Mouse (Mus musculus) embryonic facial prominence, embryonic 15.5 days (tissue): Measurements from ENCODE around the gene Prpf19. TPM values are rescaled to one million over a fixed set of nuclear protein-coding genes. Genes with fewer than 3 reads are reported as not detected.
A peak's percentile ranks its signal among the peaks of the same experiment; 100 is the strongest.

Experiments used
- ATAC-seq: fragments of 200-750 bp; cut with Nextera tagmentation; 2 replicates; pipeline ENCODE4 v1.8.0; 2017; ENCODE audit warnings: low read depth, moderate TSS enrichment; ENCODE audit not compliant: insufficient number of reproducible peaks, low FRiP score, low TSS enrichment
- H3K27ac ChIP-seq: fragments of 300-500 bp; sonication (generic); replicated peaks from 2 replicates; pipeline ENCODE4 v1.5.1; 2015; ENCODE audit warnings: mild to moderate bottlenecking, inconsistent platforms
- H3K27me3 ChIP-seq: fragments of 300-500 bp; sonication (generic); 2 replicates; pipeline ENCODE4 v1.6.1; 2015; ENCODE audit warnings: inconsistent platforms
- H3K36me3 ChIP-seq: fragments of 300-500 bp; sonication (generic); 2 replicates; pipeline ENCODE4 v1.6.1; 2015; ENCODE audit warnings: mild to moderate bottlenecking, inconsistent platforms
- H3K4me1 ChIP-seq: fragments of 300-500 bp; sonication (generic); 2 replicates; pipeline ENCODE4 v1.6.1; 2015; ENCODE audit warnings: inconsistent platforms
- H3K4me2 ChIP-seq: fragments of 300-500 bp; sonication (generic); replicated peaks from 2 replicates; pipeline ENCODE4 v1.6.1; 2015; ENCODE audit warnings: mild to moderate bottlenecking, inconsistent platforms
- H3K4me3 ChIP-seq: fragments of 300-500 bp; sonication (generic); replicated peaks from 2 replicates; pipeline ENCODE4 v1.5.1; 2015; ENCODE audit warnings: mild to moderate bottlenecking, inconsistent platforms
- H3K9ac ChIP-seq: fragments of 300-500 bp; sonication (generic); 2 replicates; pipeline ENCODE4 v1.6.1; 2015; ENCODE audit warnings: inconsistent platforms
- H3K9me3 ChIP-seq: fragments of 300-500 bp; sonication (generic); replicated peaks from 2 replicates; pipeline ENCODE4 v1.6.1; 2016; ENCODE audit warnings: inconsistent platforms
- WGBS: fragments of 180-500 bp; shearing (Covaris S2); methylation state at CpG from one replicate; pipeline ENCODE4 v1.1.7; 2015; 5-methylcytosine and 5-hydroxymethylcytosine counted together
- polyA plus RNA-seq: library from polyadenylated mRNA; unstranded; fragments of >200 nt; fragmentation: Nextera tagmentation; extraction: Ambion mirVana; gene quantifications from 2 replicates; pipeline ENCODE4 v1.2.1, GENCODE M21; 2015

Gene Prpf19
- polyA plus RNA-seq, 1 experiment from 2014 or later = 45.2 TPM

DNA sequence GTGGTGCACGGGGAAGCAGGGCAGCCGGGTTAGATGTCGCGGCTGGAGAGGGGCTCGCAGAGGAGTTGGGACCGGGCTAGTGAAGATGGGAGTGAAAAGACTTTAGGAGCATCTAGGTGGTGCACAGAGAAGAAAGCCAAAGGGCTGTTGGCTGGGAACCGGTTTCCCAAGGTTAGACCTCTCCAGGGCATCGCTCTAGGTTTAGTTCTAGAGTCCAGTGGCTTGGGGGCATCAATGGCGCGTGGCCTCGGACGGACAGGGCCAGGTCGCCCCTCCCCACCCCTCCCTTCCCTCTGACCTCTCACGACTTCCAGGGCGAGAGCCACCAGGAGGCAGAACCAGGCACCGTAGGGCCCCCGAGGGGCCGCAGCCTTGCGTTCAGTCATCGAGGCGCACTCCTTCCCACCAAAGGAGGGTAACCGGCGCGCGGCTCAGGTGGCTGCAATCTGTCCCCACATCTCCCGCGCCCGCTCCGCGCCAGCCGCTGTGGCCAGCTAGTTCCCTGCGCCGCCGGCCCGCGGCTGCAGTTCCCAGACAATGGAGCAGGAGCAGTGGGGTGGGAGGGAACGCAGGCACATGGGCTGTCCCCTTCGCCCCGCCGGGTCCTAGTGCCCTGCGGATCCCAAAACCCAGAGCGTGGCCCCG, 25.7 kb upstream of the Prpf19 start:
- under 1% methylated on average over 42 of the region's 43 CpGs for WGBS
- peak overlapping the region; percentile 79 for H3K4me2 ChIP-seq
- peak overlapping the region; percentile 75 for H3K4me3 ChIP-seq
- peak overlapping the region; percentile 91 for H3K27ac ChIP-seq
- peak overlapping the region; percentile 74 for H3K9ac ChIP-seq
- H3K9me3 ChIP-seq = no peaks in the 10 kb centered on the region
- no peaks in the 10 kb centered on the region for H3K27me3 ChIP-seq
- ATAC-seq = peak; percentile 92
- H3K36me3 ChIP-seq = peaks cover 61% of the 10 kb centered on the region
- peaks cover 34% of the 10 kb centered on the region for H3K4me1 ChIP-seq

DNA sequence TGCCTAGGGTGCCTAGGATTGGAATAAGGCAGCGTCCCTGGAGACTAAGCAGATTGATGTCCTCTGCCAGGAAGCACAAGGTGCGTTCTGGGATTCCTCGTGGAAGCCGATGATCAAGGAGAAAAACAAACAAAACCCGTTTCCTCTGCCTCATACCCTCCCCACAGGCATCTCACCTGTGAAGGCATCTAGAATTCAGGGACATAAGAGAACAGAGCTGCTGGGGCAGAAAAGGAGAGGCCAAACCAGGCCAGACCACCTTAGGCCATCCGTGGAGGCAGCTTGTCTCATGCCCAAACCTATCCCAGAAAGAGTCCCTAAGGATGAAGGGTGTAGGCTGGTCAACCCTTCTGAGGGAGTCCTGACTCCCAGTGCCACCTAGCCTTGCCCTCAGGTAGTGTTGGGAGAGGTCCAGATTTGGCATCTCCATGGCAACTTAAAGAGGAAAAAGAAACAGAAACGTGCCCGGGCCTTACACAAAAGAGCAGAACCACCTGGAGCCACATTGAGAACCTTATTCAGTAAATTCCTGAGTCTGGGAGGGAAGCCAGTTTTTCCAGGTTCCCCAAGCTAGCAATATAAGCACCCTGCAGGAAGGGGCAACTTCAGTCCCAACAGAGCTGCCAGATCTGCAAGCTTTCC, 25.0 kb upstream of the Prpf19 start, which contains the start of gene Tmem132a:
TSS of gene Tmem132a (minus strand) at position 55 of the 642 bp plus-strand sequence.
- Histone ChIP-seq H3K9ac (peak within 1 kb of the TSS; percentile 74), H3K27me3 (no peaks in the 10 kb centered on the region), H3K36me3 (peaks cover 56% of the 10 kb centered on the region), H3K4me3 (peak within 1 kb of the TSS; percentile 75), H3K4me1 (peaks cover 34% of the 10 kb centered on the region), H3K9me3 (no peaks in the 10 kb centered on the region), H3K4me2 (peak within 1 kb of the TSS; percentile 79), H3K27ac (peak within 1 kb of the TSS; percentile 91)
- ATAC-seq = peak; percentile 37
- 4% methylated on average over 8 of the region's 8 CpGs for WGBS

DNA sequence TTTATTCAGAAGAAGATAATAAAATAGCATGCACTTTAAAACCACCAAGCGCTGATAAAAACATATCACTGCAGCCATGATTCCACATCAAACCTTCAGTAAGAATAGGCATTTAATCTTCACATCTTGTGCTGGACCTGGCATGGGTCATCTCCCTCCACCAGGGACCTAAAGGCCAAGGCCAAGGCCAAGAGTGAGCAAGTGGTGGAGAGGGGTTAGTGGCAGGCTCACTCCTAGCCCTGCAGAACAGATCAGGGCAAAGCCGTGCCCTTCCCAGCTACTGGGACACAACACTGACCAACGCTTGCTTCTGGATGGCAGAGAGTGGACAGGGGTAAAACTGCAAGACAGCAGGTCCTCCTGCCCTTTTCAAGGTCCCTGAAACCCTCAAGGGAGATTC, 24.4 kb upstream of the Prpf19 start:
- Histone ChIP-seq H3K9me3 (no peaks in the 10 kb centered on the region), H3K27me3 (no peaks in the 10 kb centered on the region), H3K36me3 (peaks cover 49% of the 10 kb centered on the region), H3K4me2 (no peak overlapping the region), H3K27ac (peak overlapping the region; percentile 55), H3K9ac (no peak overlapping the region), H3K4me1 (peaks cover 34% of the 10 kb centered on the region), H3K4me3 (no peak overlapping the region)
- WGBS = 84% methylated on average over 3 of the region's 3 CpGs
- no peak for ATAC-seq

DNA sequence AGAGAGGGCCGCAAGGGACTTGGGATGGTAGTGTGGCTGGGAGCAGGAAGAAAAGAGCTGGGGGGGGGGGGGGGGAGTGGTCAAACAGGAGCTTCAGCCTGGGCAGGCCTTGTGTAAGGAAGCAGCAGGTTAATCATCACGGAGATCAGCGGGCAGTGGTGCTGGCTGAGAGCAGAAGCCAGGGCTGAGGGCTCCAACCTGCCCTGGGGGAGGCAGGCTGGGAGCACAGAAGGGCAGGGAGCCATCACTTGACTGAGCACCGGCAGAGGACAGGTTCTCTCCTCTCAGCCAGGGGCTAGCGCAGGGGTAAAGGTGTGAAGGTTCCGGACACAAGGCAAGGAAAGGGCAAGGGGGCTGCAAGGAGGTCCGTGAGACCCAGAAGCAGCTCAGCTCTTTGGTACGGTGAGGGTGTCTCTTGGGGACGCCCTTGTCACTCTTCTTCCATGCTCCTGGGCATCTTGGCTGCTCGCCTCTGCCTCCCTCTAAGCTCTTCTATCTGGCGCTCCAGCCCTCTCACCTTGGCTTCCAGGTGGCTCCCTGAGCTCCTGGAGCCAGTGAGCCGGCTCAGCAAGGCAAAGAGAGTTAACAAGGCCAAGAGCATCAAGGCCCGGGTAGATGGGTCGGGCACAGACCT, 23.6 kb upstream of the Prpf19 start:
- WGBS = 68% methylated on average over 14 of the region's 14 CpGs
- Histone ChIP-seq H3K9me3 (no peaks in the 10 kb centered on the region), H3K4me1 (peaks cover 38% of the 10 kb centered on the region), H3K27me3 (no peaks in the 10 kb centered on the region), H3K4me2 (no peak overlapping the region), H3K27ac (peak overlapping the region; percentile 55), H3K9ac (no peak overlapping the region), H3K4me3 (no peak overlapping the region), H3K36me3 (peaks cover 43% of the 10 kb centered on the region)
- ATAC-seq = no peak

DNA sequence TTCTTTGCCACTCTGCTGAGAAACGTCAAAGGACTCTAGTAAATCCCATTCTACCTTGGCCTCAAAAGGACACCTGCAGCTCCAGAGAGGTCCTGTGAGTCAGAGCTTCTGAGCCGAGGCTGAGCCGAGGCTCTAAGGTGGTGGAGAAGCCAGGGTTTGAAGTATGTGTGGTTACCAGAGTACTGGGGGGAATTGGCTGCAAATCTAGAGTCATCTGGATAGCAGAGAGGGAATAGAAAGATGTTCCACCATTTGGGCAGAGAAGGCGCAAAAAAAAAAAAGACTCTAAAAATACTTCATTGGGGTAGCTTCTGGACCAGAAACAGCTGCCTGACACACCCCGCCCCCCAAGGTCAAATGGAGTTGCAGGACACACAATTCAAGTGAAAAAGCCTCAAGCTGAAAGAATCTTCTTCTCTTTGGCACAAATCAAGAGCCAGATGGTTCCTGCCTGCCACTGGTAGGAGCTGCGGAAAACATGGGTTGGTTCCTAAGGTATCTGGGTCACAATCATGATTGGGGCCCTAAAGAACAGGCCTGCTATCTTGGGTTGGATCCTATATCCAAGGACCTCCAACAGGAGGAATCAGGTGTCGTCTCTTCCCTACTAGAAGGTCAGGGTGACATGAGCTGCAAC, 16.7 kb upstream of the Prpf19 start:
- H3K4me2 ChIP-seq = no peak overlapping the region
- no peak overlapping the region for H3K27ac ChIP-seq
- peaks cover 32% of the 10 kb centered on the region for H3K4me1 ChIP-seq
- 79% methylated on average over 7 of the region's 7 CpGs for WGBS
- H3K4me3 ChIP-seq = no peak overlapping the region
- no peaks in the 10 kb centered on the region for H3K27me3 ChIP-seq
- peaks cover 15% of the 10 kb centered on the region for H3K36me3 ChIP-seq
- no peak for ATAC-seq
- no peaks in the 10 kb centered on the region for H3K9me3 ChIP-seq
- no peak overlapping the region for H3K9ac ChIP-seq

DNA sequence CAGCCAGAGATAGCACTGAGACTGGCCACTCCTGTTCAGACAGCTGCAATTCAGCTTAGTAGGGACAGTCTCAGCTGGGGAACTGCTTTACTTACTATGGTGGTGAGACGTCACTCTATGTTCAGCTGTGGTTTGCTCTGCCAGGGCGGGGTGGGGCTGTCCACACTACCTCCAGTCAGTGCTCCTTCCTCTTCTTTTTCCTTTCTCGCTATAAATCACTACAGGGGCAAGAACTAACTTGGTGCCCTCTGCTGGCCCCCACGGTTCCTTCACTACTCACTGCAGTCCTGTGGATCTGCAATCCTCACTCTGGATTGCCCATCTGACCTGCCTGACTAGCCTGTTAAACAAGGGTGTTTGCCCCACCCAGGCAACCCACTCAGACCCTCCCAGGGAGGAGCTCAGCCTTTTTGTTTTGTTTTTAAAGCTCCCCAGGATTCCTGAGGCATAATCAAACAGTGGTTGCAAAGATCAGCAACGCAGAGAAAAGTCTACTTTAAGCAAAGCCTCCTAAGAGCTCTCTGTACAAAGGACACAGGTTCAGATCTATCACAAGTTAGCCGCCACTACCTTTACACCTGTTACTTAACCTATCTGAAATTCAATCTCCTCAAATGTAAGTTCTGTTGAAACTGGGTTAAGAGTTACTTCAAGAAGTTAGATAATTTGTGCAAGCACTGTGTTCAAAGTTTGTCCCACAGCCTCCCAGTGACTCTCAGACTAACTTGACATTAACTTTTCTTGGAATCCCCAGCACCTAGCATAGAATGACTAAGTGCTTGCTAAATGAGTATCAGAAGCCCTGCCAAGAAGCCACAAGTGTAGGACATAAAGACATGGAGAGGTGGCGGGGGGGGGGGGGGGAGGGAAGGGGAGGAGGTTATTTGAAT, 14.7 kb upstream of the Prpf19 start:
- Histone ChIP-seq H3K9ac (no peak overlapping the region), H3K4me3 (peak overlapping the region; percentile 75), H3K27ac (peak overlapping the region; percentile 96), H3K27me3 (no peaks in the 10 kb centered on the region), H3K9me3 (no peaks in the 10 kb centered on the region), H3K36me3 (peaks cover 4% of the 10 kb centered on the region; the same call in 1 of the 2 replicates), H3K4me1 (peaks cover 32% of the 10 kb centered on the region), H3K4me2 (peak overlapping the region; percentile 92)
- peak; percentile 30 for ATAC-seq
- 37% methylated on average over 6 of the region's 7 CpGs for WGBS

DNA sequence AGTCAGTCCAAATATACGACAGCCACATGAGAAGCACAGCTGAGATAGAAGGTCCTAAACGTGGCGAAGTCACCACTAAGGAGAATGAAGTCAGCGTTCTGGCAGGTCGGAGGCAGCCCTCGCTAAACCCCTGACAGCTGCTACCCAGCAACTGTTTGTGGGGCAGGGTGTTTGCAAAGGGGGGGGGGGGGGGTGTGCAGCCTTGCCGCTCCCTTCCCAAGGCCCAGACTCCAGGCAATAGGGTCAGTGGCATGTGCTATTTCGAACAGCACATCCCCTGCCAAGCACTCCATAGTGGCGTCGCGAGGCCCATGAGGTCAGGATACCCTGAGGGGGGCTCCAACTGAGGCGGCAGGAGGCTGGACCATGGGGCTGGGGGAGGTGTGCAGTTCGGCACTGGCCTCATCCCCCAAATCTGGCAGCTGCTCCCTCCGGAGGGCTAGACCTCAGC, 14.0 kb upstream of the Prpf19 start:
- Histone ChIP-seq H3K27ac (peak overlapping the region; percentile 96), H3K4me1 (peaks cover 30% of the 10 kb centered on the region), H3K36me3 (peaks cover 4% of the 10 kb centered on the region; the same call in 1 of the 2 replicates), H3K9me3 (no peaks in the 10 kb centered on the region), H3K9ac (peak overlapping the region; percentile 41), H3K4me3 (peak overlapping the region; percentile 75), H3K27me3 (no peaks in the 10 kb centered on the region), H3K4me2 (peak overlapping the region; percentile 92)
- under 1% methylated on average over 14 of the region's 14 CpGs for WGBS
- ATAC-seq = peak; percentile 68

DNA sequence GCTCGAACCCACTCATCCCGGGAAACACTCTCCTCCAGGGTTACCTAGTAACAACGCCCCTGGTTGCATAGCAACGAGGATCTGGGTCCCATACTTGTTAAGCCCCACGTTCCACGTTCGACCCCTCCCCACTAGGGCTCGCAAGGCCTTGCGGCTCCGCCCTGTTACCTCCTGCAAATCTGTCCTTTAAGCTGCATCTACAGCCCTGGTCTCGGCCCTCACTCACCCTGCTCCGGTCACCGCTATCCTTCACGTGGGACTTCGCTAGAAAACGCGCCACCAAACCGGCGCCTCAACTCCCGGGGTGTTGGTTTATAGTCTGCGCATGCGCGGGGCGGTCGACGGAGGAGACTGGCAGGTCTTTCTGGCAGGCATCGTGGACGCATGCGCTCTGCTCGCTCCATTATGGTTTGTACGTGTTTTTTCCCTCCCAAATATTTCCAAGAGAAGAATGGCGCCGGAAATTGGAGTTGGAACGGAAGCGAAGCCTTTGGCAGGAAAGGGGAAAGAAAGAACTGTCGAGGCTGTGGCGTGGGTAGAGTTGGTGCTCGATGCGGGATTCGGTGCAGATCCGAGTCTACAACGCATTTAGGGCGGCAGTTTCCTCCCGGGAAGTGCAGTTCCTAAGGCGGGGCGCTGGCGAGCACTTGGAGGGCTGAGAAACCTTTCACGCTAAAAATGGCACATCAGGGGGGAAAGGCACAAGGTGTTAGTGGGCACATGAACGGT, 13.4 kb upstream of the Prpf19 start, which contains the start of gene Tmem109:
TSS of gene Tmem109 (minus strand) at position 576 of the 729 bp plus-strand sequence.
- H3K4me2 ChIP-seq = peak within 1 kb of the TSS; percentile 92
- WGBS = under 1% methylated on average over 49 of the region's 49 CpGs
- peak within 1 kb of the TSS; percentile 41 for H3K9ac ChIP-seq
- peaks cover 4% of the 10 kb centered on the region; the same call in 1 of the 2 replicates for H3K36me3 ChIP-seq
- peak; percentile 88 for ATAC-seq
- peak within 1 kb of the TSS; percentile 96 for H3K27ac ChIP-seq
- H3K9me3 ChIP-seq = no peaks in the 10 kb centered on the region
- H3K27me3 ChIP-seq = no peaks in the 10 kb centered on the region
- H3K4me3 ChIP-seq = peak within 1 kb of the TSS; percentile 75
- peaks cover 29% of the 10 kb centered on the region for H3K4me1 ChIP-seq

DNA sequence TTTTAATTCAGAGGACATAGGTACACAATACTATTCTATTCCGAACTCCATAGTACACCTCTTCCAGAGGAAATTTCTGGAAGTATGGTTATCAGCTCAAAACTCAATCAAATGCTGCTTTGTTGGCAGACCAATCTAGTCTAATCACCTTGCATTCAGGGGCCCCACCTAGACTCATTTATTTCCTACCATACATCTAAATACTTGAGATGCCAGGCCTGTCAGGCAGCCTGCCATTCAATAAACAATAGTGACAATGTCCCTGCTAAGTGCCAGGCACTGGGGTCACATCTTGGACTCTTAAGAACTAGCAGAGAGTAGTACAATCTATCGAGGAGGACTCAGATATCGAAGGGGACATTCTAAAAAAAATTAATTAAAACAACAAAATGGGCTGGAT, 2.8 kb upstream of the Prpf19 start:
- Histone ChIP-seq H3K4me3 (no peak overlapping the region), H3K9ac (no peak overlapping the region), H3K27me3 (no peaks in the 10 kb centered on the region), H3K9me3 (no peaks in the 10 kb centered on the region), H3K27ac (no peak overlapping the region), H3K4me1 (peaks cover 12% of the 10 kb centered on the region), H3K36me3 (no peaks in the 10 kb centered on the region; the same call in 1 of the 2 replicates), H3K4me2 (no peak overlapping the region)
- WGBS = 90% methylated on average over 3 of the region's 3 CpGs
- no peak for ATAC-seq

DNA sequence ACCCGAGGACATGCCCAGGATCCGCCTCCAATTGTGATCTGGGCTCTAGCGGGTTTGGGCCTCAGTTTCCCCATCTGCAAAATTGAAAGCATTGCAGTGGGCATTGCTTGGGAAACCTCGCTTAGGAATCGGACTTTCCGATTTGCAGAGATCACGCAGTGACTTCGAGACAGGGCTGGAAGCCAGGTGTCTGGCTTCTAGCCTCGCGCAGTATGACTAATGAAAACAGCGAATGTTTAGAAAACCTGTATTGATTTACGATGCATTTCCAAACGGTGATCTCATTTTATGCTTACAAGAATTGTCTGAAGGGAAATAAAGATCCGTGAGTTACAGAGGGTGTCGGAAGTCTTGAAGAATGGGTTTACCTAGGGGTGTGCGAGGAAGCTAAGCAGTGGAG, 677 bp downstream of the Prpf19 start:
- H3K9ac ChIP-seq = peak overlapping the region; percentile 90
- peak overlapping the region; percentile 95 for H3K27ac ChIP-seq
- ATAC-seq = no peak
- H3K9me3 ChIP-seq = no peaks in the 10 kb centered on the region
- peaks cover 30% of the 10 kb centered on the region for H3K36me3 ChIP-seq
- WGBS = 1% methylated on average over 16 of the region's 16 CpGs
- peak overlapping the region; percentile 95 for H3K4me3 ChIP-seq
- no peaks in the 10 kb centered on the region for H3K27me3 ChIP-seq
- H3K4me1 ChIP-seq = peaks cover 12% of the 10 kb centered on the region
- peak overlapping the region; percentile 66 for H3K4me2 ChIP-seq
